Mouse (Mus musculus) gastrocnemius, postnatal 36 days (tissue): ENCODE measurements around the gene Ccdc12. TPM values are rescaled to one million over a fixed set of nuclear protein-coding genes. Genes with fewer than 3 reads are reported as not detected.
A peak's percentile ranks its signal among the peaks of the same experiment; 100 is the strongest.

Experiments used
- DNase-seq, 2 experiments: peaks; one replicate each; pipeline ENCODE4 v3.0.0; 2022
- intact Hi-C: fragments of 180-260 bp; cut with DNase I; formaldehyde crosslinking; loops from one replicate; pipeline ENCODE4 v1.15.1; 2025
- total RNA-seq, 2 experiments: library from RNA; stranded (reverse); gene quantifications; 2 replicates each; pipeline ENCODE4 v1.2.3; 2021

The Ccdc12 gene
- total RNA-seq, 2 experiments from 2014 or later: 45.1 to 48.1 TPM

GRCm38 (mm10) chr9:110732623-110733022, 76.3 kb downstream of the Ccdc12 start:
- DNase-seq: peak; percentile 61 to 77
- intact Hi-C loops: loop anchor here (5.0 kb wide), 1 partner anchor 140 kb away; no protein-coding TSS in a partner anchor

- no peak for DNase-seq
- intact Hi-C loops: loop anchor here (5.0 kb wide), 1 partner anchor 139 kb away; no protein-coding TSS in a partner anchor
Measured at GRCm38 (mm10) chr9:110733102-110733501, 76.8 kb downstream of the Ccdc12 start.

GRCm38 (mm10) chr9:110734154-110734553, 77.9 kb downstream of the Ccdc12 start:
- intact Hi-C loops: loop anchor here (5.0 kb wide), 1 partner anchor 138 kb away; no protein-coding TSS in a partner anchor
- DNase-seq: no peak

- intact Hi-C loops: no loop called here
Measured at GRCm38 (mm10) chr9:110736362-110736761, 80.1 kb downstream of the Ccdc12 start.

GRCm38 (mm10) chr9:110738054-110738453, 81.8 kb downstream of the Ccdc12 start:
- intact Hi-C loops: no loop called here
- DNase-seq: no peak

More at GRCm38 (mm10) chr9:110736362-110736761, 80.1 kb downstream of the Ccdc12 start:
- DNase-seq: no peak

- intact Hi-C loops: no loop called here
- DNase-seq: no peak
Measured at GRCm38 (mm10) chr9:110739961-110740360, 83.7 kb downstream of the Ccdc12 start.

GRCm38 (mm10) chr9:110741711-110742294, 85.5 kb downstream of the Ccdc12 start, which contains the start of gene Myl3:
Myl3 (plus strand) TSS chr9:110741861.
- DNase-seq: no peak
- intact Hi-C loops: no loop called here

GRCm38 (mm10) chr9:110742295-110742950, 86.1 kb downstream of the Ccdc12 start:
- intact Hi-C loops: no loop called here
- no peak for DNase-seq

GRCm38 (mm10) chr9:110742951-110743455, 86.7 kb downstream of the Ccdc12 start:
- intact Hi-C loops: no loop called here
- no peak for DNase-seq

GRCm38 (mm10) chr9:110743456-110744323, 87.4 kb downstream of the Ccdc12 start:
- DNase-seq: no peak
- intact Hi-C loops: no loop called here

GRCm38 (mm10) chr9:110745752-110746151, 89.4 kb downstream of the Ccdc12 start:
- intact Hi-C loops: no loop called here
- no peak for DNase-seq

GRCm38 (mm10) chr9:110746238-110746637, 89.9 kb downstream of the Ccdc12 start:
- intact Hi-C loops: no loop called here
- no peak for DNase-seq

- no peak for DNase-seq
- intact Hi-C loops: no loop called here
Measured at GRCm38 (mm10) chr9:110746961-110747360, 90.7 kb downstream of the Ccdc12 start, which contains the start of gene Pth1r. Pth1r (minus strand) TSS chr9:110747145.

- intact Hi-C loops: no loop called here
- DNase-seq: no peak
Measured at GRCm38 (mm10) chr9:110748451-110748850, 92.1 kb downstream of the Ccdc12 start.

GRCm38 (mm10) chr9:110750404-110751187, 94.3 kb downstream of the Ccdc12 start:
- intact Hi-C loops: no loop called here
- no peak for DNase-seq

- intact Hi-C loops: no loop called here
- DNase-seq: no peak
Measured at GRCm38 (mm10) chr9:110751412-110751811, 95.1 kb downstream of the Ccdc12 start.

- DNase-seq: no peak
- intact Hi-C loops: no loop called here
Measured at GRCm38 (mm10) chr9:110752917-110753435, 96.7 kb downstream of the Ccdc12 start.

GRCm38 (mm10) chr9:110753773-110754172, 97.5 kb downstream of the Ccdc12 start:
- intact Hi-C loops: no loop called here
- no peak for DNase-seq

- DNase-seq: no peak
- intact Hi-C loops: no loop called here
Measured at GRCm38 (mm10) chr9:110757816-110758215, 101.5 kb downstream of the Ccdc12 start.

GRCm38 (mm10) chr9:110758605-110759004, 102.3 kb downstream of the Ccdc12 start:
- peak; percentile 85 for DNase-seq
- intact Hi-C loops: no loop called here
